Mouse (Mus musculus) CH12.LX (cell line): Measurements from ENCODE around the gene Mob3b. TPM values are rescaled to one million over a fixed set of nuclear protein-coding genes. Genes with fewer than 3 reads are reported as not detected.

Experiments used
- DNase-seq: peaks from one replicate; pipeline ENCODE4 v3.0.0-alpha.2; 2013; ENCODE audit errors: extremely low read depth
- H3K27ac ChIP-seq: 2 replicates; pipeline ENCODE4 v1.5.1; 2012; ENCODE audit warnings: low read depth, mild to moderate bottlenecking, control low read depth, moderate library complexity; ENCODE audit not compliant: insufficient read depth
- H3K27me3 ChIP-seq: replicated peaks from 2 replicates; pipeline ENCODE3; 2012; ENCODE audit warnings: inconsistent platforms
- H3K36me3 ChIP-seq, 2 experiments: replicated peaks in 1 of 2; 2 replicates each; pipeline versions ENCODE3 to v1.6.1; 2012; ENCODE audit warnings: inconsistent platforms in 1 of 2, low read length in 1 of 2, mild to moderate bottlenecking in 1 of 2, mixed read lengths in 1 of 2, moderate library complexity in 1 of 2; ENCODE audit not compliant: control insufficient read depth in 1 of 2, insufficient read depth in 1 of 2
- H3K4me1 ChIP-seq, 2 experiments: 2 replicates each; pipeline ENCODE4 v1.6.1; 2012; ENCODE audit warnings: inconsistent platforms in 1 of 2, moderate library complexity in 1 of 2; ENCODE audit not compliant: insufficient read depth in 2 of 2, control insufficient read depth in 1 of 2
- H3K4me2 ChIP-seq: 2 replicates; pipeline ENCODE4 v1.6.1; 2012; ENCODE audit warnings: low read depth, mild to moderate bottlenecking, control low read depth; ENCODE audit not compliant: poor library complexity, insufficient read depth, severe bottlenecking
- H3K4me3 ChIP-seq, 3 experiments: fragments of 150-350 bp in 1 of 3; sonication (generic) in 1 of 3; replicated peaks in 1 of 3; 2 replicates each; pipeline versions ENCODE3 to v1.5.1; 2011 to 2012; ENCODE audit warnings: low read depth in 2 of 3, low read length in 2 of 3, mild to moderate bottlenecking in 2 of 3, moderate library complexity in 2 of 3, control low read depth in 1 of 3, improper control_type of control experiment in 1 of 3, inconsistent platforms in 1 of 3, mixed read lengths in 1 of 3; ENCODE audit not compliant: poor library complexity in 1 of 3
- H3K79me2 ChIP-seq: replicated peaks from 2 replicates; pipeline ENCODE4 v1.6.1; 2012; ENCODE audit warnings: mild to moderate bottlenecking, moderate library complexity; ENCODE audit not compliant: control insufficient read depth, poor library complexity, insufficient read depth, severe bottlenecking; ENCODE audit errors: extremely low read depth
- H3K9ac ChIP-seq: 2 replicates; pipeline ENCODE4 v1.6.1; 2012; ENCODE audit warnings: low read depth, mild to moderate bottlenecking, control low read depth, moderate library complexity; ENCODE audit not compliant: insufficient read depth
- H3K9me3 ChIP-seq: replicated peaks from 2 replicates; pipeline ENCODE3; 2012; ENCODE audit warnings: low read length, inconsistent platforms, mixed read lengths
- BHLHE40 ChIP-seq: IDR thresholded peaks from 2 replicates; pipeline ENCODE4 v1.6.1; 2011; ENCODE audit warnings: mild to moderate bottlenecking, low read depth, low read length, improper control_type of control experiment
- CHD1 ChIP-seq: IDR thresholded peaks from 2 replicates; pipeline ENCODE4 v1.6.1; 2012; ENCODE audit warnings: low read depth, low read length, improper control_type of control experiment, inconsistent platforms
- CHD2 ChIP-seq: IDR thresholded peaks from 2 replicates; pipeline ENCODE4 v1.6.1; 2011; ENCODE audit warnings: low read length, improper control_type of control experiment
- CTCF ChIP-seq, 2 experiments: IDR thresholded peaks in 1 of 2; conservative IDR thresholded peaks in 1 of 2; 2 replicates each; pipeline ENCODE4 v1.5.1; 2011 to 2012; ENCODE audit warnings: low read depth in 2 of 2, low read length in 2 of 2, improper control_type of control experiment in 1 of 2, inconsistent platforms in 1 of 2, mild to moderate bottlenecking in 1 of 2, moderate library complexity in 1 of 2
- E2F4 ChIP-seq: IDR thresholded peaks from 2 replicates; pipeline ENCODE4 v1.6.1; 2011; ENCODE audit warnings: low read depth, low read length, improper control_type of control experiment; ENCODE audit not compliant: insufficient replicate concordance
- ELF1 ChIP-seq: IDR thresholded peaks from 2 replicates; pipeline ENCODE4 v1.6.1; 2014; ENCODE audit warnings: low read depth, mild to moderate bottlenecking, inconsistent platforms, low read length, improper control_type of control experiment
- EP300 ChIP-seq: IDR thresholded peaks from 2 replicates; pipeline ENCODE4 v1.6.1; 2011; ENCODE audit warnings: low read length, improper control_type of control experiment
- ETS1 ChIP-seq: conservative IDR thresholded peaks from 2 replicates; pipeline ENCODE4 v1.6.1; 2012; ENCODE audit warnings: low read depth, mild to moderate bottlenecking, inconsistent platforms, low read length, improper control_type of control experiment, moderate library complexity
- GABPA ChIP-seq: IDR thresholded peaks from 2 replicates; pipeline ENCODE4 v1.6.1; 2012; ENCODE audit warnings: low read depth, low read length, improper control_type of control experiment, inconsistent platforms; ENCODE audit not compliant: insufficient replicate concordance
- HCFC1 ChIP-seq: IDR thresholded peaks from 2 replicates; pipeline ENCODE4 v1.6.1; 2012; ENCODE audit warnings: low read depth, mild to moderate bottlenecking, inconsistent platforms, low read length, improper control_type of control experiment
- IRF4 ChIP-seq: IDR thresholded peaks from 2 replicates; pipeline ENCODE4 v1.6.1; 2014; ENCODE audit warnings: low read depth, mild to moderate bottlenecking, inconsistent platforms, low read length, improper control_type of control experiment
- JUN ChIP-seq: IDR thresholded peaks from 2 replicates; pipeline ENCODE4 v1.6.1; 2011; ENCODE audit warnings: low read depth, mild to moderate bottlenecking, low read length, improper control_type of control experiment, moderate library complexity; ENCODE audit not compliant: insufficient read depth
- JUND ChIP-seq: conservative IDR thresholded peaks from 2 replicates; pipeline ENCODE4 v1.6.1; 2011; ENCODE audit warnings: low read depth, low read length, improper control_type of control experiment
- KAT2A ChIP-seq: IDR thresholded peaks from 2 replicates; pipeline ENCODE4 v1.6.1; 2012; ENCODE audit warnings: low read length, improper control_type of control experiment, inconsistent platforms; ENCODE audit not compliant: insufficient replicate concordance
- MAFK ChIP-seq: IDR thresholded peaks from 2 replicates; pipeline ENCODE4 v1.6.1; 2011; ENCODE audit warnings: low read length, improper control_type of control experiment; ENCODE audit not compliant: insufficient replicate concordance
- MAX ChIP-seq: IDR thresholded peaks from 2 replicates; pipeline ENCODE4 v1.6.1; 2011; ENCODE audit warnings: low read length, improper control_type of control experiment
- MAZ ChIP-seq: IDR thresholded peaks from 2 replicates; pipeline ENCODE4 v1.6.1; 2012; ENCODE audit warnings: low read depth, mild to moderate bottlenecking, inconsistent platforms, low read length, improper control_type of control experiment, moderate library complexity
- MEF2A ChIP-seq: IDR thresholded peaks from 2 replicates; pipeline ENCODE4 v1.6.1; 2014; ENCODE audit warnings: low read depth, mild to moderate bottlenecking, inconsistent platforms, low read length, improper control_type of control experiment, borderline replicate concordance
- MXI1 ChIP-seq: IDR thresholded peaks from 2 replicates; pipeline ENCODE4 v1.6.1; 2011; ENCODE audit warnings: mild to moderate bottlenecking, low read depth, low read length, improper control_type of control experiment
- MYC ChIP-seq: IDR thresholded peaks from 2 replicates; pipeline ENCODE4 v1.6.1; 2011; ENCODE audit warnings: low read depth, mild to moderate bottlenecking, improper control_type of control experiment, low read length
- NELFE ChIP-seq: IDR thresholded peaks from 2 replicates; pipeline ENCODE4 v1.6.1; 2011; ENCODE audit warnings: low read depth, low read length, improper control_type of control experiment
- NRF1 ChIP-seq: IDR thresholded peaks from 2 replicates; pipeline ENCODE4 v1.6.1; 2014; ENCODE audit warnings: low read depth, mild to moderate bottlenecking, inconsistent platforms, low read length, improper control_type of control experiment, moderate library complexity
- PAX5 ChIP-seq: IDR thresholded peaks from 2 replicates; pipeline ENCODE4 v1.6.1; 2012; ENCODE audit warnings: low read length, inconsistent platforms, mixed read lengths
- POLR2A ChIP-seq: IDR thresholded peaks from 2 replicates; pipeline ENCODE4 v1.6.1; 2011; ENCODE audit warnings: low read depth, mild to moderate bottlenecking, improper control_type of control experiment, low read length
- POLR2AphosphoS2 ChIP-seq: IDR thresholded peaks from 2 replicates; pipeline ENCODE4 v1.6.1; 2011; ENCODE audit warnings: low read depth, low read length, improper control_type of control experiment
- RAD21 ChIP-seq: IDR thresholded peaks from 2 replicates; pipeline ENCODE4 v1.6.1; 2011; ENCODE audit warnings: low read depth, mild to moderate bottlenecking, low read length, improper control_type of control experiment, moderate library complexity
- RCOR1 ChIP-seq: conservative IDR thresholded peaks from 2 replicates; pipeline ENCODE4 v1.6.1; 2012; ENCODE audit warnings: low read depth, mild to moderate bottlenecking, inconsistent platforms, low read length, improper control_type of control experiment
- SIN3A ChIP-seq: IDR thresholded peaks from 2 replicates; pipeline ENCODE4 v1.6.1; 2012; ENCODE audit warnings: low read length, improper control_type of control experiment, inconsistent platforms
- SMC3 ChIP-seq: IDR thresholded peaks from 2 replicates; pipeline ENCODE4 v1.6.1; 2011; ENCODE audit warnings: low read depth, low read length, improper control_type of control experiment
- TBP ChIP-seq: conservative IDR thresholded peaks from 2 replicates; pipeline ENCODE4 v1.6.1; 2011; ENCODE audit warnings: low read depth, low read length, improper control_type of control experiment
- TCF12 ChIP-seq: IDR thresholded peaks from 2 replicates; pipeline ENCODE4 v1.6.1; 2014; ENCODE audit warnings: low read depth, mild to moderate bottlenecking, inconsistent platforms, low read length, improper control_type of control experiment
- UBTF ChIP-seq: IDR thresholded peaks from 2 replicates; pipeline ENCODE4 v1.6.1; 2012; ENCODE audit warnings: low read depth, mild to moderate bottlenecking, inconsistent platforms, low read length, improper control_type of control experiment, moderate library complexity
- USF1 ChIP-seq: IDR thresholded peaks from 2 replicates; pipeline ENCODE4 v1.6.1; 2014; ENCODE audit warnings: low read depth, mild to moderate bottlenecking, inconsistent platforms, low read length, improper control_type of control experiment
- USF2 ChIP-seq: conservative IDR thresholded peaks from 2 replicates; pipeline ENCODE4 v1.6.1; 2011; ENCODE audit warnings: low read depth, low read length, improper control_type of control experiment
- ZC3H11A ChIP-seq: IDR thresholded peaks from 2 replicates; pipeline ENCODE4 v1.6.1; 2012; ENCODE audit warnings: low read depth, mild to moderate bottlenecking, inconsistent platforms, low read length, improper control_type of control experiment
- ZKSCAN1 ChIP-seq: IDR thresholded peaks from 2 replicates; pipeline ENCODE4 v1.6.1; 2012; ENCODE audit warnings: low read depth, inconsistent platforms, low read length, improper control_type of control experiment, borderline replicate concordance
- ZMIZ1 ChIP-seq: IDR thresholded peaks from 2 replicates; pipeline ENCODE4 v1.6.1; 2012; ENCODE audit warnings: low read depth, mild to moderate bottlenecking, inconsistent platforms, low read length, improper control_type of control experiment
- ZNF384 ChIP-seq: IDR thresholded peaks from 2 replicates; pipeline ENCODE4 v1.6.1; 2012; ENCODE audit warnings: low read depth, low read length, improper control_type of control experiment, inconsistent platforms
- dilution Hi-C: fragments of 300-500 bp; cut with MboI; formaldehyde crosslinking; loops from 2 replicates; pipeline ENCODE4 v1.14.3; 2020; ENCODE audit warnings: low sequenced_read_pairs; ENCODE audit not compliant: extremely low pct_unique_long_range_greater_than_20kb, extremely low pct_ligation_motif_present
- in situ Hi-C: fragments of 300-500 bp; cut with MboI; formaldehyde crosslinking; loops from 3 replicates; pipeline ENCODE4 v1.14.3; 2019; ENCODE audit warnings: low sequenced_read_pairs, low pct_ligation_motif_present, low pct_unique_long_range_greater_than_20kb, mixed read lengths
- polyA plus RNA-seq: library from polyadenylated mRNA; unstranded; fragments of >175 nt; gene quantifications from 2 replicates; pipeline ENCODE4 v1.2.1, GENCODE M21; 2012; ENCODE audit warnings: low read depth; ENCODE audit not compliant: insufficient read length
- total RNA-seq, 2 experiments: library from RNA; depleted of rRNA; stranded (reverse); fragments of 300-350 nt in 1 of 2; fragments of >200 nt in 1 of 2; gene quantifications; 2 replicates each; pipeline ENCODE4 v1.2.3; 2012 to 2014

Mob3b gene
- total and polyA plus RNA-seq, 3 experiments: 3.5 to 11.7 (median 11.0) TPM

- Histone ChIP-seq H3K4me1 (peaks cover 33 to 87% of the 10 kb centered on the region in 2 experiments), H3K9ac (peak overlapping the region; percentile 43; the same call in 1 of the 2 replicates), H3K27ac (peak overlapping the region; percentile 98), H3K36me3 (peaks cover 0 to 9% of the 10 kb centered on the region in 2 experiments), H3K9me3 (no peaks in the 10 kb centered on the region), H3K4me3 (peak overlapping the region in 1 of 3 experiments; percentile 17), H3K27me3 (no peaks in the 10 kb centered on the region), H3K79me2 (peaks cover 12% of the 10 kb centered on the region), H3K4me2 (peak overlapping the region; percentile 52)
- in situ Hi-C loops (no loop called here), dilution Hi-C loops (no loop called here)
- TF ChIP-seq SIN3A: no peak
- no peak for TF ChIP-seq E2F4
- no peak for TF ChIP-seq NRF1
- no peak for TF ChIP-seq ZC3H11A
- no peak; the same call in 1 of the 2 replicates for TF ChIP-seq ZNF384
- peak; percentile 91 for TF ChIP-seq TCF12
- 0 out of 2 replicates have a peak, but pooled peaks have one; percentile 12 for TF ChIP-seq RCOR1
- TF ChIP-seq ZMIZ1: no peak; the same call in 1 of the 2 replicates
- TF ChIP-seq RAD21: no peak
- no peak for TF ChIP-seq POLR2AphosphoS2
- TF ChIP-seq ZKSCAN1: no peak
- no peak for TF ChIP-seq GABPA
- TF ChIP-seq SMC3: no peak
- no peak for TF ChIP-seq MYC
- peak; percentile 58; the same call in 1 of the 2 replicates for TF ChIP-seq JUND
- TF ChIP-seq MXI1: no peak
- peak; percentile 57 for TF ChIP-seq BHLHE40
- no peak for TF ChIP-seq KAT2A
- TF ChIP-seq CTCF (conservative IDR thresholded peaks at IDR 0.05 in 1 of 2, IDR thresholded peaks at IDR 0.05 in 1 of 2; ENCODE audit: low read depth in 2 of 2, low read length in 2 of 2): no peak
- no peak for TF ChIP-seq MAZ
- TF ChIP-seq TBP: no peak
- no peak for TF ChIP-seq PAX5
- TF ChIP-seq POLR2A: 0 out of 2 replicates have a peak, but pooled peaks have one; percentile 12
- TF ChIP-seq CHD1: no peak; the same call in 1 of the 2 replicates
- no peak for TF ChIP-seq USF1
- TF ChIP-seq IRF4: peak; percentile 95
- TF ChIP-seq MEF2A: peak; percentile 87
- no peak; the same call in 1 of the 2 replicates for TF ChIP-seq JUN
- TF ChIP-seq ELF1: no peak
- TF ChIP-seq EP300: peak; percentile 95
- no peak for TF ChIP-seq MAX
- peak; percentile 72 for TF ChIP-seq ETS1
- peak; percentile 39; the same call in 1 of the 2 replicates for TF ChIP-seq CHD2
- no peak for TF ChIP-seq NELFE
- 0 out of 2 replicates have a peak, but pooled peaks have one; percentile 27 for TF ChIP-seq MAFK
- TF ChIP-seq UBTF: no peak
- no peak for TF ChIP-seq USF2
- no peak for TF ChIP-seq HCFC1
- peak; percentile 86 for DNase-seq
Measured at GRCm38 (mm10) chr4:35131592-35131991, 25.7 kb downstream of the Mob3b start.
